Mouse (Mus musculus) cerebellum, adult (tissue): ENCODE results near the gene Rps27l.
"Not testable (repeated sequence)": the region's sequence is repeated elsewhere in the genome, so short reads cannot be mapped to it uniquely, and the experiment has no call there.

Experiments
- ATAC-seq: cut with Nextera tagmentation; 2 replicates; pipeline ENCODE4 v1.9.2; 2017; ENCODE audit warnings: mild to moderate bottlenecking, moderate library complexity, mixed read lengths; ENCODE audit not compliant: insufficient number of reproducible peaks, low FRiP score, low TSS enrichment

Gene Rps27l

DNA sequence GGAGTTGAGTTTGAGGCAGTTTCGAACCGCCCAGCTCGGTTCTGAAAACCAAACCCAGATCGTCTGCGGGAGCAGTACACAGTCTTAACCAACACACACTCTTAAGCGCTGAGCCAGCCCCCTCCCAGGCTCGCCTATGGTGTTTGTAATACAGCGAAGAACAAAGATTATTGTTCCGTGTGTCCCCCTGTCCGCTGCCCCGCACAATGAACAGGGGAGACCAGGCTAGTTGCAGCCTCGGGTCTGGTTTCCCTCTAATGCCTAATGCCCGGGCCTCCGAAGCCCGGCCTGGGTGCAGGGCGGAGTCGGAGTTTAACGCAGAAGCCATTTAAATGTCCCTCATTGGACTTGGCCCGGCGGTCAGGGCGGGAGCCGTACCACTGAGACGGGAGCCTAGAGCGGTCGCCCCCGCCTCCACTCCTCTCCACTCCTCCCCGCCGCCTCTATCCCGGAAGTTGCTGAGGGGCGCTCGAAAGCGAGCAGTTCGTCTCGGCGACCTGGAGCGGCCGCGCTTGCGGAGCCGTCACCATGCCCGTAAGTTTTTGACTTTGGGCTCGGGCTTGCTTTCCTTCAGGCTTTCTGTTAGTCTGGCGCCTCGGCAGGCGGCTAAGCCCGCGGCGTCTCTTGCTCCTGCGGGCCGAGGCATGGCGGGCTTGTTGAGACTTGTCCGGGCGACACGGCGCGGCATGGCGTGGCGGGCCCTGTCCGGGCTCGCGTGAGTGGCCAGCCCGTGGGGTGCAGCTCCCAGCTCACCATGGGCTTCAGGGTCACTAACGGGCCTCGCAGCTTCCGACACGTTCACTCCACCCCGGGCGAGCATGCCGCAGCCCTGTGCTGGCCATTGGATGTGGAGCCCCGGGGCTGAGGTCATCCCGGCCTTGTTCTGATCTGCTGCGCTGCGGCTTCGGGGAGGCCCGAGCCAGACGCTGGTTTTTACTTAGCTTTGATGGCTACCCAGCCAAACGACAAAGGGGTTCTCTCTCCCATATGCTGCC is at the start of gene Rps27l:
Gene Rps27l (plus strand): TSS at position 440 of the 995 bp plus-strand sequence.
- ATAC-seq: peak; percentile 98

DNA sequence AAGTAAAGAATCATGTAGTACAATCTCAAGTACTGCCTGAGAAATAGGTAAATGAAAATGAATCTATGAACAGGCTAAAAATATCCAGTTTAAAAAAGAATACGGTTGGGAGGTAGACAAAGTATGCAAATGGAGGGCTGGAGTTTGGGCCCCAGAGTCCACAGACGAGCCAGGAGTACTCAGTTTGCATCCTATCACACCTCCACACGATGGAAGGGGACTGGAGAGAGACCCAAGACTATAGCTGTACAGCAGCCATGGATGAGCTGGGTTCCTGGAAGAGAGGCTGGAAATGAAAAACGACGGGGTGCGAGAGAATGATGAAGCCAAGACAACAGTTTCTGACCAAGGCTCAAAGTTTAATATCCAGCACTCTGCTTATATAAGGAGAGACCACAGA is 48.9 kb upstream of the Rps27l start:
- no peak for ATAC-seq

DNA sequence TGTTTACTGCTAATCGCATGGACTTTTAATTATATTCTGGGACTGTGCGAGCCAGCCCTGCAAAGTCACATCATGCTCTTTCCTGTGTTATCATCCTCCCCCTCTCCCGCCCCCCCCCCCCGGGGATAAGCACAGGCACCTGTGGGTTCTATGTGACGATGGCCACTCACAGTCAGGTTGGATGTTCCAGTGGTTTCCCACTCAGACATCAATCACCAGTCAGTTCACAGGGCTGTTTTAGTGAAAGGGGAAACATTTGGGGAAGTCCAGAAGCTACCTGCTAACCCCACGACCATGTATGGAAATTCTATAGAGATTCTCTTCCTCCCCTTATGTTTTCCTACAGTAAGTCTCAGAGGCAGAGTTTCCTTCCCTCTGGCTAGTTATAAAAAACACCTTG is 48.0 kb upstream of the Rps27l start:
- no peak for ATAC-seq

DNA sequence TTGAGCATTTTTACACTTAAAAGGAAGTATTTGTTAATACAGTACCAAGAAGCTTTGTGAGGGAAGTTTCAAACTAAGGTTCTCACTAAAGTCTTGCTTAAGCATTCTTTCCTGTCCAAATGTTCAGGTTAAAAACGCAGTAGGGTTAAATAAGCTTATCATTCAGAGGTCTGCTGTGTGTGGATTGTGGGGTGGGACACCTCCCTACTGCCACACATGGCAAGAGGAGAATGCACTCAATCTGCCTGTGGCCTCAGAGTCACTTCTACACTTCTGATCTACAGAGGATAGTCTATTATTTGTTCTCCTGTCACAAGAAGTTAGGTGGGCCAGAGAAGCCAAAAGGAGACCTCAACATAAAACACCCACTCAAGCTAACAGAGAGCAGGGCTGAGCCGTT is 46.8 kb upstream of the Rps27l start:
- ATAC-seq: no peak

DNA sequence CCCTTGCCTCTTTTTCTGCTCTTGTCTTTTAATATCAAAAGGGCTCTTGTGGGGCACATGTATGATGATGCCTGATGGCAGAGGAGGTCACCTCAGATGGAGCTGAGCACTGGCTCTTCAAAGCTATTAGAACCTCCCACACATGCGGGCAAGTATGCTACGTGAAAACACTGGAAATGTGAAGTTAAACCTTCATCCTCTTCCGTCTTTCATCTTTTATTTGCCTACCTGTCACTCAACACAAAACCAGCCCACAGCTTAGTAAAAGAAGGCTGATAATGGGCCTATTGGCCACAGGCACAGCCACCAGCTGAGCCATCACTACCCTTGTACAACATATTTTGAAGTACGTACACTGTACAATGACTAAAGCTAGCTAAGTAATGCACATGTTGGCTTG is 46.4 kb upstream of the Rps27l start:
- no peak for ATAC-seq

DNA sequence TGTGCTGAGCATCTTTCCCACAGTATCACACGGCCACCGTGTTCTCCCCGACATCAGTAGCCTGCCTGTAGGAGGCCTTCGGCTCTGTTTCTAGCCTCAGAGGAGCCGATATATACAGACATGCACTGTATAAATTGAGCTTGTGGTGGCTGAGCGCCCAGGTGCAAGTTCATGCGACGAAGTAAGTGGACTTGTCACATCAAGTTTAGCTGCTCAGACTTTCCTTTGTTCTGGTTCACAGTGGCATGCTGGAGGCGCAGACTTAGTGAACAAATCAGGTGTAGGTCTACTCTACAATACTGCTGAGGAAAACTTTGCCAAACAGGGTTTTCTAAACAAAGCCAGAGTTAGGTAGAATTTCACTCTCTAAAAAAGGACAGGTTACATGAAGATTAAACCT is 39.9 kb upstream of the Rps27l start:
- no peak for ATAC-seq

DNA sequence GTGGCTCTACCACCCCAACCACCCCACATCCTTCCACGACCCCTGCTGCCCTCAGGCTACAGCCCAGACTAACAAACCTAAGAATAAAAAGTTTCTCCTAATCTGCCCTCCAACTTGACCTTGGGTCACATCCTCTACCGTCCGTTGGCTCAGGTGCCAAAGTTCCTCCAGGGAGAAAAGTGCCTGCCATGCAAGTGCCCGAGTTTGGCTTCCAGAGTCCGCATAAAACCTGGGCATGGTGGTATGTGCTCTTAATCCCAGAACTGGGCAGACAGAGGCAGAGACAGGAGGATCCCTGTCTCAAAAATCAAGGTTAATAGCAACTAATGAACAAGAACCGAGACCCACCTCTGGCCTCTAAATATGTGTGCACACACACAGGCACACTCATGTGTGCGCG is 38.8 kb upstream of the Rps27l start:
- ATAC-seq: no peak

DNA sequence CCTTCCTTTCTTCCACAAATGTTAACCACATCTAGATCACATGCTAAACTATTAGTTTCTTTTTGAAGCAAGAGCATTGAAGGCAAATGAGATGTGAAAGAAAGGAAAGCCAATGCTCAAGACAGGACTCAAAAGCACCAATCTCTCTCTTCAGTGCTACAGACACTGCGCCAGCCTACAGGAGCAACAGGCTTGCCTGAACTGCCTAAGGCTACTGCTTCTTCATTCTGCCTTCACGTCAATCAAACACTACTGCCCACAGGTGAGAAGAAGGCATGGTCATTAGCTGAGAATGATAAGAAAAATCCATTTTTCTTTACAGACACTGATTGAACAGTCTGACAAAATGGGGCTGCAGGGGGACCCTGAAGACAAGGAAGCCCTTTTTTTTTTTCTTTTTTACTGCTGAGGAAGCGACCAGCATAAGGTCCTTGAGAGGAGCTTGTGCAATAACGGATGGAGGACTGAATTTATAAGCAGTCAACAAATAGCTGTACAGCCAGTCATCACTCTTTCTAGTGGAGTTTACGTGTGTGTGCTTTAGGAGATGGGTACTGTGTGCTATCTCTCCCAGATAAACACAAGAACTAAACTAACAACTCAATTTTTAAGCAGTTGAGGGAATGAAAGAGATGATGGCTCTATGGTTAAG is 38.0 kb upstream of the Rps27l start:
- no peak for ATAC-seq

DNA sequence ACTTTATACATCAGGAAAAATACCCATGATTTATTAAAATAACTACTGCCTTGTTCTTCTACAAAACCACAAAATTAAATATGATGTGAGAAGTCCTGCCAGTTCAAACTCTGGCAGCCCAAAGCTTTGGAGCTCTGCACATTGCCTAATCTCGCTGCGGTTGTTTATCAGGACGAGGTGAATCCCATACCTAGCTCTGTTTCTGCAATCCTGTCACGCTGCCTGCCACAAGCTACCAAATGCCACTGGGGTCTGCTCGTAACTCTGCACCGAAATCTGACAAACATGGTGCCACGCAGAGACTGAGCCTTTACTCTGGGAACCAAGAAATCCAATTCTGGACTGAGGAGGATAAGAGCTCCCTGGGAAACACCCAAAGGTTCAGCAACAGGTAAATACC is 36.0 kb upstream of the Rps27l start:
- no peak for ATAC-seq

DNA sequence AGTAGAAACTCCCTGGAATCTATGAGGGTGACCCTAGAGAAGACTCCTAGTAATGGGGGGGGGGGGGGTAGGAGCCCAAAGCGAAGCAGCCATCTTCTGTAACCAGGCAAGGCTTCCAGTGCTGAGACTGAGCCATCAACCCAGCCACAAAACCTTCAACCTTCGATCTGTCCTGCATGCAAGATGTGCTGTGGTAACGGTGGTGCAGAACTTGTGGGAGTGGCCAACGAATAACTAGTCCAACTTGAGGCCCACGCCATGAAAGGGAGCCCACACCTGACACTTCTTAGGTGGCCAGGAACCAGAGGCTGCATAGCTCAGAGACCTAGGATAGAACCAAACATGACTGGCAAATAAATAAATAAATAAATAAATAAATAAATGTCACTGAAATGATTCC is 35.2 kb upstream of the Rps27l start:
- no peak for ATAC-seq

DNA sequence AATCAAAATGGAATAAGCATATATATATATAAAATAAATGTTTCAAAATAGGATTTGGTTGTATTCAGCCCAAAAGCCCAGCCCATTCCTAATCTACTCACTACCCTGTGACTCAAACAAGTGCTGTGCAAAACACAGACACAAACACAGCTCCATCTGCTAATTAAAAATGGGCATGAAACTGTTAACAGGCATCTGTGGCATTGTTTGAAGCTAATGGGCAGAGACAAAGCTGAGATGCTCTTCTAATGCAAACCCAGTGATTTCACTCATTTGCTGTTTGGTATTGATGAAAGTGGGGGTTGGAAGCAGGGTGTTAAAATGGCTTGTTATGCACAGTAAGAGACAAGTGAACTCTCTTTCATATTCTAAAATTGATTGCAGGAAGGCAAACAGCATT is 33.6 kb upstream of the Rps27l start:
- no peak for ATAC-seq

DNA sequence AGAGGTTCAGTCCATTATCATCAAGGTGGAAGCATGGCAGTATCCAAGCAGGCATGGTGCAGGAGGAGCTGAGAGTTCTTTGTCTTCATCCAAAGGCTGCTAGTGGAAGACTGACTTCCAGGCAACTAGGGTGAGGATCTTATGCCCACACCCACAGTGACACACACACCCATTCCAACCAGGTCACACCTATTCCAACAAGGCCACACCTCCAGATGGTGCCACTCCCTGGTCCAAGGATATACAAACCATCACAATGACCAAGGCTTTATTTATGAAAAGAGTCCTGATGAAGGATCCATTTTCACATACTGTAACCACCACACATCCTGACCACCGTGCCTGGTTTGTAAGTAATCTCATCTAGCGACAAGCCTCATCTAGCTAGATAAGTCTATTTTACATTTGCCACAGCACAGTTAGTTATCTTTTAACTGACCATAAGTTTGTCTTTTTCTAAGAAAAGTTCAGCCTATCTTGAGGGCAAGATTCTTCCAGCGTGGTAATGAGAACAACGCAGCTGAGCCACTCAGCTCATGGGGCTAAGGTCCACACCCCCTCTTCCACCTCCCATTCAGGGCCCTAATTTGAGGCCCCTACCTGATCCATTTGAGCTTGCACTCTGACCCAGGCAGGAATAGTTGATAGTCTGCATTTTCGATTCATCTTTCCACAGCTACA is 32.5 kb upstream of the Rps27l start:
- ATAC-seq: not testable (repeated sequence)

DNA sequence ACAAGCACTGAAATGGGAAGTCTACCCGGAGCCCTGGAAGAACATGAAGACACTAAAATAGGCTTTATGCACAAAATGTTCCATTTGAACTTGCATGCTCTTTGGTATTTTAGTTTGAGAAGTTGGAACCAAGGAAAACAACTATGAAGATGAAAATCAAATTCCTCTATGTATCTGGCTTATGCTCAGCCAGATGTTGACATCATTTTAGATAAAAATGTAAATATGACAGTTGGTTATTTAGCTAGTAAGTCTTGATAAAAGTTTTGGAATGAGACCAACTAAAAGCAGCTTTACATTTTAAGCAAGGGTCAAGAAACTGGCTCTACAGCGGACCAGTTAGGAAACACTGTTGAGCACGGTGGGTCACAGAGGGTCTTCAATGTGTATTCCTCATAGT is 31.3 kb upstream of the Rps27l start:
- ATAC-seq: no peak

DNA sequence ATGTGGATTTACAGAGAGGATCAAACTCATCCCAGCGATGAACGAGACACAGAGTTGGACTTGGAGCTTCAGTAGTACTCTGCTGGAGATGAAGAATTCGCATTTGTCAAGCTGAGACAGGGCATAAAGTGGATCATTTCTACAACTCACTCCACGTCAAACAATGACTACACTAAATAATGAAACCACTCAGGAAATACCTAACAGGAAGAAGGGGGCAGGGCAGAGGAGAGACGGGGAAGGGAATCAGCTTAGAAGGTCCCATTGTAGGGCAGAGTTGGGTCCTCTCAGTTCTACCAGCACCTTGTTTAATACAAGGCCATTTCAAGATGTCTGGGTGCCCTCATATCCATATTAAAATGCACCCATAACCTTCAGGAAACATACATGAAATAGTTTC is 30.5 kb upstream of the Rps27l start:
- no peak for ATAC-seq

DNA sequence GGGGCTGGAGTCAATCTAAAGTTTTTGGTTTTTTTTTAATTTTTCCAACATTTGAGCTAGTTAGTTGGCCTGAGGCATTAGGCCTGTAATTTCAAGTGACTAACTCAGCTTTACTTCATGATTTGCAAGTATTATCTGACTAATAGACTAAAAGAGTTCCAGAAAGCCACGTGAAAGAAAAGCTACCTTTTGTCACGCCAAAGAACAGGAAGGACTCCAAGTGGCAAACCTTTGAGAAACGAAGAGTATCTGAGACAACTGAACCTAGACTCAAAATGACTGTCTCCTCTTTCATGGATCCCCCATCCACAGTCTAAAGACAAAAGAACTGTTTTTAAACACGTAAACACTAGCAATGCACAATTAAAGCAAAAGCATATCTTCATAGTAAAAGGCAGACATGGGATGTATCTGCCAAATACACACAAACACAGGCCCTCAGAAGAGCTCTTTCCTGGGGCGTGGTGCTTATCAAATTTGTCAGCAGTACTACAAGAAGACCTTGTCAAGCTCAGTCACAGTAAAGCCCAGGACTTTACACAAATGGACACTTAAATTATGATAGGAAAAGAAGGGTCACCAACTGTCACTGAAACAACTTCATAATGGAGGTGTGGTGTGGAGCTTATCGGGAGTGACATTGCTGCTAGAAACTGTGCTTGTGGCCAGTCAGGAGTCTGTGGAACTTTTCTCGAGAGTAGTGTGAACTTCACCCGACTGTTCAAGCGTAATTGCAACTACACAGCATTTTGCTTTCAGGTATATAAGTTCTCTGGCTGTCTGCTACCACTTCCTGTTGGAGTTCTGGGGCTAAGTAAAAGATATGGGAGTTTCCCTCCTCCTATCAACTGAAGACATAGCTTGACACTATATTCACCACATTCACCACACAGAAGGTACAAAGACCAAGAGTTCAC is 29.8 kb upstream of the Rps27l start:
- ATAC-seq: no peak

DNA sequence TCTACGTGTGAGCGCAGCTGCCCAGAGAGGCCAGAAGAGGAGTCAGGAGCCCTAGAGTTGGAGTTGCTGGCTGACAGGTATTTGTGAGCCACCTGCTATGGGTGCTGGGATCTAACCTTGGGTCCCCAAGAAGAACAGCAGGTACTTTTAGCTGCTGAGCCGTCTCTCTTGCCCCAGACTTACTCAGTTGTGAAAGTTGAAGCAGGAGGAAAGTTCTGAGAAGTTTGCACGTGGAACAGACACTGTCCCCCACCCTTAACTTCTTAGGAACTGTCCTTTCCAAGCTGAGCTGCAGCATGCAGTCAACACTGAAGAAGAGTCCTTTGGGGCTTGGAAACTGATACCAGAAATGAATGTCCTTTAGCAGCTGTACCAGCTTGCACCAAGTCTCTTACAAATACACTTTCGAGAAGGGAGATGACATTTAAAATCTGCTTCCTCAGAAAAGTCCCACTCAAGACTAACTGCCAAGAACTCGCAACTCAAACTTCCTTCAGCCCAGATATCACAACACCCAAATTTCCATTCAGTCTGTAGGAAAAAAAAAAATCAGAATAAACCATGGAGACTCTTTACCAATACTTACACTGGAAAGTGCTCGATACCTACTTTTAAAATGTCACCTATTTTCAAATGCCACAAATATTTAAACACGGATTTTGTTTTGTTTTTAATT is 28.5 kb upstream of the Rps27l start:
- no peak for ATAC-seq

DNA sequence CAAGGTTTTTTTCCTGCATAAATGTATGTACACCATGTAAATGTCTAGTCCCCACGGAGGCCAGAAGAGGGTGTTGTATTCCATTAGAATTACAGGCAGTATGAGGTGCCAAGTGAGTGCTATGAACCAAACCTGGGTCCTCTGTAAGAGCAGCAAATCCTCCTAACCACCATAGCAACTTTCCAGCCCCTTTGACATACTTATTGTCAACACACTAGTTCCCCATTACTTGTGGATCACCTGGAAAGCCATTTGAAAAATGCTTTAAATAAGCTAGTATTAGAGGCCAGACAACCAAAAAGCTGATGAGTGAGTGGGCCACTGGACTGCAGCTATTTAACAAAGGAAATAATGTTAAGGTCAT is 28.0 kb upstream of the Rps27l start:
- no peak for ATAC-seq

DNA sequence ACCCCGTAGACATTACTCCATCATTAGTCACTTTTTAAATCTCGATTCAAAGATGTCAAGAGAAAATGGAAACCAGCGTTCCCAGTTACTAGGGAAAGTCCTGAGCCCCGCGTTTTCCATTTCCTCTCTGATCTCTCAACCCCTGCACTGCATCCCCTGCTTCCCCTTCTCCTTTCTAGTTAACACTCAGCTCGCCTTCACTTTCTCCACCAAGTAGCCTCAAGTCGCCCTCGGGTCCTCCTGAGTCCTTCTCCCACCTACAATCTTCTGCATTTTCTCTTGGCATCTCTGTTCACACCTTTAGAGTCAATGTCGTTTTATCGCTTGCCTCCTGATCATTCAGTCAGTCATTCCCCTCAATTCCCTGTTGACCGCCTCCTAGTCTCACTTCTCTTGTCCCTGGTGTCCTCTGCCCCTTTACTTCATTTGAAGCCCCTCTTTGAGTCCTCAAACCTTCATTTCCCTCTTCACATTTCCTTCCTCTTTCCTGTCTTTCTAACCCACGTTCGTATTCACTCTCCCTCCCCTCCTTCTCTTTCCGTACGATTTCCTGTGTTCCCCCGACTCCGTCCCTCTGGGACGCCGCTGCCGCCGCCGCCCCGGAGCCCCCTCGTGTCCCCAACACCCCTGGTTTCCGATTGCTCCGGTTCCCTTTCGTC is 27.1 kb upstream of the Rps27l start:
- ATAC-seq: no peak

DNA sequence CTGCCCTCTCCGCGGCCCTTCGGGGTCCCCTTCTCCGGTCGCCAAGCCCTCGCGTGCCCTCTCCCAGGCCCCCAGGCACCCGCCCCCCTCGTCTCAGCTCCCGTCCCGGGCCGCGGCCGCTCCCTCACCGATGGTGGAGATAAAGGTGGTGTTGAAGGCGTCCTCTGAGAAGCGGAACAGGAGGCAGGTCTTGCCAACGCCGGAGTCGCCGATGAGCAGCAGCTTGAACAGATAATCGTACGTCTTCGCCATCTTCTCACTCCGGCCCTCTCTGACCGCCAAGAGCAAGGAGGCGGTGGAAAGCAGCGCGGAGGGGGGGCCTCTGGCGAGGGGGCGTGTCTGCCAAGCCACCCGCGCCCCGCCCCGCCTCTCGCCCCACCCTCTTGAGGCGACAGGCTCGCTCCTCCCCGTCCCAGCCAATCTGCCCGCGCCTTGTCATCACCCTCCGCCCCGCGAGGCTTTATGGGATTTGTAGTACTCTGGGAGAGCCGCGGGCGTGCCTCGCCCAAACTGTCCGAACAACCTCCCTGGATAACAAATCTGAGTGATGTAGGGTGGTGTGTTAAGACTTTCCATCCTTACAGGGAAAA is 26.4 kb upstream of the Rps27l start, which contains the start of gene Rab8b:
Gene Rab8b (minus strand): TSS at position 306 of the 590 bp plus-strand sequence.
- peak; percentile 98 for ATAC-seq
